Mouse (Mus musculus): ENCODE data around the gene Hist1h2bk.
"Not testable (repeated sequence)": the region's sequence is repeated elsewhere in the genome, so short reads cannot be mapped to it uniquely, and the experiment has no call there.

Hist1h2bk gene

DNA sequence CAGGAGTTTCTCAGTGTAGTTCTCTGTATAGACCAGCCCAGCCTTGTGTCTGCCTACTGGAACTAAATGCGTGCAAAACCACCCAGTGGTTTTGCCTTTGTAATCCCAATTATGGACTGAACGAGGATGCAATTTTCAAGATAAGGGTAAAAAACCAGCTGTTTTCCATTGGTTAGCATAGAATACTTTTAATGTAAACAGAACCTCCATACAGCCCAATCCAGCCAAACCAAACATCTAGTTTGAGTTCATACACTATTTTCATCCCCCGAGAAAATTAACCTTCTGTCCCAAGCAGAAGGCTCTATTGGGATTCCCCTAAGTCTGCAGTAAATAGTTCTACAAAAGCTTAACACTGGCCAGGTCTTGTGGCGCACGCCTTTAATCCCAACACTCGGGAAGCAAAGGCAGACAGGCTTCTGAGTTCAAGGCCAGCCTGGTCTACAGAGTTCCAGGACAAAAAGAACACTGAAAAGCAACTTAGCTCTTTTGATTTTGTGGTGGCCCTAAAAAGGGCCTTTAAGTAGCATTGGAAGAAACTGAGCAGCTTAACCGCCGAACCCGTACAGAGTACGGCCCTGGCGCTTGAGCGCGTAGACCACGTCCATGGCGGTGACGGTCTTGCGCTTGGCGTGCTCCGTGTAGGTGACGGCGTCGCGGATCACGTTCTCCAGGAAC lies 4.9 kb downstream of the Hist1h2bk start:
- DNase-seq (ENCODE audit: low read depth): no peak

DNA sequence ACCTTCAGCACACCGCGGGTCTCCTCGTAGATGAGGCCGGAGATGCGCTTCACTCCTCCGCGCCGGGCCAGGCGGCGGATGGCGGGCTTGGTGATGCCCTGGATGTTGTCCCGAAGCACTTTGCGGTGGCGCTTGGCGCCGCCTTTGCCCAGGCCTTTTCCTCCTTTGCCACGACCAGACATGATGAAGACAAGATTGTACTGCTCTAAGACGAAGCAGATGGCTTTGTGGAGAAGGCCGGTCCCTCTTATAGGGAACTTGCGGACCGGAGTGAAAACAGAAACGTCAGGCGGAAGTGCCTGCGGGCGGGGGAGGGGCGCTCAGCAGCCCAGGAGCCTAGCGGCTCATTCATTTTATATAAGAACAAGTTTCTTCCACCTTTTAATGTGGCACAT lies 5.5 kb downstream of the Hist1h2bk start, which contains the start of gene Hist1h4i:
Gene Hist1h4i (minus strand): TSS at position 221 of the 395 bp plus-strand sequence.
- peak; percentile 95 for DNase-seq (ENCODE audit: low read depth)

DNA sequence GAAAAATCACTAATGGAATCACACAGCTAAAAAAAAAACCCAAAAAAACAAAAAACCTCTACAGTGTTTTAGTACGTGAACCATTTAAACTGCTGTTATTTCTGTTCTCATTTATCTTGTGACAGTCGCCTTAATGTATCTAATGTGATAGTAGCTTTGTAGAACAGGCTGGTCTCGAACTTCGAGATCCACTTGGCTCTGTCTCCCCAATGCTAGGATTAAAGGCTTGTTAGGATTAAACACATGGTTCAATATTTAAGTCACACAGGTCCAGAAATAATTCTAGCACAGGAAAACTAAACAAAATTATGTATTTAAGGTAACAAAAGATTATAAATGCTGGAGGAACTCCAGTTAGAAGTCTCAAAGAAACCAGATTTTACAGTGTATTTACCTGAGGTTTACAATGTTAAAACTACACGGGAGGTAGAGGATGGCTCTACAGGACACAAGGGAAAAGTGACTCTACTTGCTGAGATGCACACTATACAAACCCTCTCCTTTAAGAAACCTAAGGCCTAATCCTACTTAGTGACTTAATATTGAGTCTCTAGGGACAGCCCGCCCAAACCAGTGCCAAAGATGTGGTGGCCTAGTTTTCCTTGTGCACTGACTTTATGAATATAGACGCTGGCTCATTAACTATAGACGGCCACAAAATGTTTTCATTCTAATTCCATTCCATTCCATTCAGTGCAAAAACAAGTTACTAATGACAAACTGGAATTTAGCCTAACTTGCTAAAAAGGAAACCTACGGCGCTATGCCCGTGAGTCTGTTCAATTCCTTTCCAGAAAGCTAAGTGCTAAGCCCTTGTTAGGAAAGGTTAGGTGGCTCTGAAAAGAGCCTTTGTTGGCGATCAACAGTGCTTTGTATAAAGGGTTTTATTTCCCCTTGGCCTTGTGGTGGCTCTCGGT lies 6.2 kb downstream of the Hist1h2bk start:
- peak; percentile 55 for DNase-seq (ENCODE audit: low read depth)

DNA sequence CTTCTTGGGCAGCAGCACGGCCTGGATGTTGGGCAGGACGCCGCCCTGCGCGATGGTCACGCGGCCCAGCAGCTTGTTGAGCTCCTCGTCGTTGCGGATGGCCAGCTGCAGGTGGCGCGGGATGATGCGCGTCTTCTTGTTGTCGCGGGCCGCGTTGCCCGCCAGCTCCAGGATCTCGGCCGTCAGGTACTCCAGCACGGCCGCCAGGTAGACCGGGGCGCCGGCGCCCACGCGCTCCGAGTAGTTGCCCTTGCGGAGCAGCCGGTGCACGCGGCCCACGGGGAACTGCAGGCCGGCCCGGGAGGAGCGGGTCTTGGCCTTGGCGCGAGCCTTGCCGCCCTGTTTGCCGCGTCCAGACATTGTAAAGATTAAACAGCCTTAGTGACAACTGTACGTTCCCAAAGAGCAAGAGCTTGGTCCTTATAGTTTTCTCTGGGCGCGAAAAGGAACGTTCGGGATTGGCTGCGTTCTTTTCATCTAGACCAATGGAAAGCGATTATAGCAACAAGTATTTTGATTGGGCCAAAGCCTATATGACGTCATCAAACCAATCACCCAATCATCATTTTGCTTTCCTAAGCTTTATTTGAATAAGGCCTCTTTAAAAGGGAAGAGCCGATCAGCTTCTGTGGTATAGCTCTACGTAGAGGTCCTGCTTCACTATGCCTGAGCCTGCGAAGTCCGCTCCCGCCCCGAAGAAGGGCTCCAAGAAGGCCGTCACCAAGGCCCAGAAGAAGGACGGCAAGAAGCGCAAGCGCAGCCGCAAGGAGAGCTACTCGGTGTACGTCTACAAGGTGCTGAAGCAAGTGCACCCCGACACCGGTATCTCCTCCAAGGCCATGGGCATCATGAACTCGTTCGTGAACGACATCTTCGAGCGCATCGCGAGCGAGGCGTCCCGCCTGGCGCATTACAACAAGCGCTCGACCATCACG lies 7.2 kb downstream of the Hist1h2bk start, which contains the start of the genes Hist1h2ag and Hist1h2bj:
Gene Hist1h2ag (minus strand): TSS at position 377 of the 935 bp plus-strand sequence.
Gene Hist1h2bj (plus strand): TSS at position 647 of the 935 bp plus-strand sequence.
- peak; percentile 98 for DNase-seq (ENCODE audit: low read depth)

DNA sequence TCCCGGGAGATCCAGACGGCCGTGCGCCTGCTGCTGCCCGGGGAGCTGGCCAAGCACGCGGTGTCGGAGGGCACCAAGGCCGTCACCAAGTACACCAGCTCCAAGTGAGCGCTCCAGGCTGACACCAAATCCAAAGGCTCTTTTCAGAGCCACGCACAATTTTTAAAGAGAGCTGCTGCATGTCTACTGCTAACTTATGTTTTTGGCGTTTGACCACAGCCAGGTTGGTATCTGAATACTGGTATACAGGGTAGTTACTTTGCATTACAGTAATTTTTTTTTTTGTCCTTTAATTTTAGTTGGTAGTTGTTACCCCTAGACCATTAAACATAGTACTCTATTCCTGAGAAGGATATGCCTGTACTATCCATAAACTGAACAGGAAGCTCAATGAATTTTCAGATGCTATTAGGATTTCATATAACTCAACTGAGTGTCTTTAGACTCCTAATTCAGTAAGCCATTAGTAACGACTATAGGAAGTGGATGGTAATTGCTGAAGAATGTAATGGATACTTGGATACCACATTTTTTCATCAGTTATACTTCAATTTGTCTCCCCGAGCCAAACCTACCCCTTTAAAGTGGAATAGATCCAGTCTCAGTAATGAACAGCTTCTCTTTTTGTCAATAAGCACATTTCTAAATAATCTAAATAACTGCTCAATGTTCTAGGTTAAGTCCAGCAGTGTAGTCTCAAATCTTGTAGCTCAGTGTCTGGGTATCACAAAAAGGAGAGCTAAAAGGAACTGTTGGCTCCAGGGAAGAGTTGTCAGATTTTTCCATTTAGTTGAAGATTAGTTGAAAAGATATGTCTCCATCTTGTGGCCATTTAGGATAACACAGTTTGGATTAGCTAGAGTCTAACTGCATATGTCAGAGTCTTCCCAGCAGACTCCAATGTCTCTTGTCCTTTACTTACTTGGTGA lies 8.1 kb downstream of the Hist1h2bk start:
- DNase-seq (ENCODE audit: low read depth): peak; percentile 71

DNA sequence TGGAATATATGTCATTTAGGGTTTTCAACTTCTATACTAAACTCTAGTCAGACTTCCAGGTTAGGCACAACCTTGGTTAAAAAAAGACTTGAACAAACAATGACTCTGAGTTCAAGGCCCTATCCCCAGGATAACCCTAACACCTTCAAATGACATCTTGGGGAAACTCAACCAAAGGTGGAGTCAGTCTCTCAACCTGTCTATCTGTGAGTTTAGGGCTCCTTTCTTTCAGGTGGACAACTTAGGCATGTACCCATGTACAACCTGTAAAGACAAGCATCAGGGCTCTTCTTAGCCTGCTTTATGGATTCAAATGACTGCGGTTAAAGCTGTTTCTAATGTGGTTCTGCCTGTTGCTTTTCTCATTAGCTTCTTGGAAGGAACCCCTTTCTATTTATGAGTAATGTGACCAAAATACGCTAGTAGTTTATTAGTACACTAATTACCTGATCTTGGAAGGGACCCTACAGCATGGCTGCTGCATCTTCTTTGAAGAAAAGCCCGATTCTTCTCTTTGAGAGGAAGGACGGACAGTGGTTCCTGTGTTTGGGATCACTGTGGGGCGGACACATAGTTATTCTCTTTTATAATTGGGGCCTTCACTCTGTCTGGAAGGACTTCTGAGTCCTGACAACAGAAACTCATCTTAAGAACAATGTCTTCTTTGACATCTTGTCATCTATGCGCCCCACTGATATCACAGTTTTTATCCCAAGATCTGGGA lies 8.9 kb downstream of the Hist1h2bk start:
- DNase-seq (ENCODE audit: low read depth): no peak

DNA sequence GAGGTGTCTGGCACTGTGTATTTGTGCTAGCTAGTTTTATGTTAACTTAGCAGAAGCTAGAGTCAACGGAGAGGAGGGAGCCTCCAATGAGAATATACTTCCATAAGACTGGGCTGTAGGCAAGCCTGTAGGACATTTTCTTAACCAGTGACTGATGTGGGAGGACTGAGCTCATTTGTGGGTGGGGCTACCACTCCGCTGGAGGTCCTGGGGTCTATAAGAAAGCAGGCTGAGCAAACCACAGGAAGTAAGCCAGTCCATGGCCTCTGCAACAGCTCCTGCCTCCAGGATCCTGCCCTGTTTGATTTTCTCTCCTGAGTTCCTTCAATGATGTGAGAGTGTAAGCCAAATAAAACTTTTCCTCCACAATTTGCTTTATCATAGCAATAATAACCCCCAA lies 9.6 kb downstream of the Hist1h2bk start:
- DNase-seq (ENCODE audit: low read depth): no peak

DNA sequence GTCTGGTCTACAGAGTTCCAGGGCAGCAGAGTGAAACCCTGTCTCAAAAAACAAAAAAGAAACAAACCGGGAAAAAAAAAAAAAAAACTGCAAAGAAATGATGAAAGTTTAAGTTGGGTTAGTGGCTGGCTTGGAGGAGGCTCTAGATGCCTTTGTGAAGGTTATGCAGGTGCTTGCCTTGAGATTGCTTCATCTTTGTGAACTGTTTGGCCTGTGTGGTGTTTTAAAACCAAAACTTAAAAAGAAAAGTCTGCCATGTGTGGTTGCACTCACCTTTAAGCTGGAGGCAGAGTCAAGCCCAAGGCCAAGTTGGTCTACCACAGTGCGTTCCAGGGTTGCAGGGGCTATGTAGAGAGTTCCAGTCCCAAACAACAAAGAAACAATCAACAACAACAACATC lies 13.4 kb downstream of the Hist1h2bk start:
- no peak for DNase-seq (ENCODE audit: low read depth)

DNA sequence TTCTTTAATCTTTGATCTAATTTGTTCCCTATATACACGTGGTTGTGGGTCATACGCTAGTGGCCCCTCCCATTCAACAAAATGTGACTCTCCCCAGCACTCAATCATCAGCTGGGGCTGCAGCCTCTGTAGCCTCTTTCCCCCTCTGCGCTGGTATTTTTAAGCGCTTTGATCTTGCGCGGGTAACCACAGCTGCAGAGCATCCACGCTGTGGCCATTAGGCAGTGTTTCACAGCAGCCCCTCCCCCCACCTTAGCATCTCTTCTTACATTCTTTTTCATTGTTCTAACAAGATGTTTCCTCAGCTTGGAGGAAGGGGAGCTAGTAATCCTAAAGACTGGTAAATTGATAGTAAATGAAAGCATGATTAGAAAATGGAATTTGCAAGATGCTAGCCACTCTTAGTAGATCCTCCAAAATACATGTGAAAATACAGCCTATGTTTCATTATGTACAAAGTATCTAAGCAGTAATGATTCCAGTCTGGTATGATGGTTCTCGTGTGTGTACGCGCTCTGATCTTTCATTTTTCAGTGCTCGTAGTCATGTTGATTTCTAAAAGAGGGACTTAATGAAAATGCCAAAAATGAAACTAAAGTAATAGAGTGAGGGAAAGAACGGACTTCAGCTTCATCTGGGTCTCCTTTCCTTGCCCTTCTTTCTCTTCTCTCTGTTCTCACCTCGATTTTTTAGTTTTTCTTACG lies 14.2 kb downstream of the Hist1h2bk start:
- no peak for DNase-seq (ENCODE audit: low read depth)

DNA sequence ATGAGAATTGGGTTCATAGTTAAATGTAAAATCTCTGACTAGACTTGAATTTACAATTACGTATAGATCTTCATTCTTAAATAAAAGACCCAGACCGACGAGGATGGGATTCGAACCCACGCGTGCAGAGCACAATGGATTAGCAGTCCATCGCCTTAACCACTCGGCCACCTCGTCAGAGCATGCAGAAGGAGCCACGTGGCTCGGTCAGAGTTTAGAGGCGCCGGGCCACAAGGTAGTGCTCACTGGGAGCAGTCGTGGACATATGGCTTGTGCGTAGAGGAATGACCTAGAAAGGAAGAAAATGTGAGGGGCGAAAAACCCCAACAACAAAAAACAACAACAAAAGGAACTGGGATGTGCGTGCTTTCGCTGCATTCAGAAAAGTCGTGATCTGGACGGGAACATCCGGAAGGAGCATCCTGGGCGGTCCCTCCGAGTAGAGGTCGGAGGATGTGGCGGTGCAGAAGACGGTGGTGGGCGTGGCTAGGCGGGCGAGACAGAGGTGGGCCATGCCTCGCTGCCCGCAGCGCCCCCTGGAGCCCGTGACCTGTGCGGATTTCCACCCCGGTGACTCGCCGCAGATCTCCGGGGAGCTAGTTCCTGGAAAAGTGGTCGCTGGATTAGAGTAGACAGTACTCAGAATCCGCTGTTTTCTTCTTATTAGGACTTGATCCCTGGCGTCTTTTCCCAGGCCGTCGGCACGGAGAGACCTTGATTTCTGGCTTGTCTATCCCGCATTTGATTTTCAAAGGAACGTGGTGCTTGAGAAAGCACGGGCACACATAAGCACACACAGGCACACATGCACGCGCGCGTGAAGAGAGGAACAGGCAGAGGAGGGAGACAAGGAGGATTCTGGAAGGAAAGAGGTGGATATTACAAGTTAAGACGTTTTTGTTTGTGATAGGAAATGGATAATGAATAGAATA lies 15.2 kb downstream of the Hist1h2bk start:
- peak; percentile 90 for DNase-seq (ENCODE audit: low read depth)

DNA sequence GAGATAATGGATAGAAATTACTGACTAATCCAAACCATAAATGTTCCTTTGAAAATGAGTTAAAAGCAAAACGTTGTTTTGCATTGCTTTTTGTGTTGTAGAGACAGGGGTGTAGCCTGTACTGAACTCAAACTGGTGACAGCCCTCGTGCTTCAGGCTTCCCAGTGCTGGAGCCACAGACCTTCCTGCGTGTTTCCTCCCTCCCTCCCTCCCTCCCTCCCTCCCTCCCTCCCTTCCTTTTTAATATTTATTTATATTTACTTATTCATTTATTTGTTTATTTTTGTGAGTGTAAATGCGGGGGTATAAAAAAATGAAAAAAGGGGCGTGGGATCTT lies 15.8 kb downstream of the Hist1h2bk start:
- no peak for DNase-seq (ENCODE audit: low read depth)

DNA sequence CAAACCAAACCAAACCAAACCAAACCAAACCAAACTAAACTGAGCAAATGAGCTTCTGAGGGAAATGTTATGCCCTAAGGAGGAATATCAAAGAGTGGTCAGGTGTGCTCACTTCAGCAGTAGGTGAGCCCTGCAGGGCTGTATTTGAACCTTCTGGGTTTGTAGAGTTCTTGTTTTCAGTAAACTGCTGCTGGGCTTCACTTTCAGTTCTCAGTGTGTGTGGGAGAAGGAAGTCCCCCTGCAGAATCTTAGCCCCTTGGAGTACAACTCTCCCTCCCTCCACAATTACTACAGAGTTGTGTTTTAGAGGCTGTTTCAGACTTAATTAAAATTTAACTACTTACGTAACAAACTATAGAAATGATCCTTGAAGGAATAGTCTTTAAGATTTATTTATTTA lies 18.1 kb downstream of the Hist1h2bk start:
- no peak for DNase-seq (ENCODE audit: low read depth)

DNA sequence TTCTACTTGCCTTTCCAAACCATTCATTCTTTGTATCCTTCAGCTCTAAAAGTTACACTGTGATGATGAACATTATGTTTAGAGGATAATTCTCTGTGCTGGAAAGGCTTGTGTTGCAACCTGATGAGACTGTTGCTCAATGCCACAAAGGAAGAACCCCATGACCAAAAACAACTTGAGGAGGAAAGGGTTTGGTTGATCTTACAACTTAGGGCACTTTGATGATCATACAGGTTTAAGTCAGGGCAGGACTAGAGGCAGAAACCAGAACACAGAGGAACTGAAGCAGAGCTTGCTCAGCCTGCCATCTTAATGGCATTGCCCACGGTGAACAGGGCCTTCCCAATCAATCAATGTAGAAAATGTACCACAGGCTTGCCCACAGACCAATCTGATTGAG lies 25.8 kb downstream of the Hist1h2bk start:
- no peak for DNase-seq (ENCODE audit: low read depth)

DNA sequence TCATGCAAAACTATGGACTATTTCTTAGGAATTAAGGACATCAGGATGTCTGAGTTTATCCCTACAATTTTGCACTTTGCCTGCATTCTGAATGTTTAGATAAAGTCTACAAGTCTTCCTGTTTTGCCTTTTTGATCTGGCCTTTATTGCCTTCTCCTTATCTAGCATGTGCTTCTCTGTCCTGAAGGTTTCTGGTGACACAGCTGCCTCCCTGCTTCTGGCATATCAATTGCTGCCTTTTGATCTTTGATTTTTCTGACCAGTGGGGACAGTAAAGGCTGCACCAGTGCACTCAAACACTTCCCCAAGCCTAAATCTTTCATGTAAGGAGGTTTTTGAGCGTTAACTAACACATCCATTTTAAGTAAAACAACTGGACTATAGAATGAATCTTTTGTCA lies 27.8 kb downstream of the Hist1h2bk start:
- no peak for DNase-seq (ENCODE audit: low read depth)

DNA sequence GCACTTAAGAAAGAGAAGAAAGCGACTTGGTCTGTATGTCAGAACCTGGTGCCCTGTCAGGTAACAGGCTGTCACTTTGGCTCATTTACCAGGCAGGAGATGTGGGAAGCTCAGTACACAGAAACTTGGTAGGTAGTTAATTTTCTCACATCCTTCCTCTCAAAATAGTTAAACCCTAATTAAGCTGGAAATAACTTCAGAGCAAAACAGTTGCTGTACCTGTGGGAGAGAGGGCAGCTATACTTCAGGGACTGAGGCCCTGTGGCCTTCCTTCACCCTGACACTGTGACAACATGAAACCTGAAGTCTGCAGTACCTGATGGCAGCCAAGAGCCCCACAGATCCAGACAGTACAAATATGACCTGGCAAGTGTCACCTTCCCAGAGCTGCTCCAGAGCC lies 48.5 kb downstream of the Hist1h2bk start, which contains the start of gene Vmn1r188:
Gene Vmn1r188 (plus strand): TSS at position 301 of the 400 bp plus-strand sequence.
- not testable (repeated sequence) for DNase-seq (ENCODE audit: low read depth)
